Mouse (Mus musculus) lung, postnatal 0 days (tissue): ENCODE results near the gene Rnf166. TPM values are rescaled to one million over a fixed set of nuclear protein-coding genes. Genes with fewer than 3 reads are reported as not detected.

Experiments used
- ATAC-seq: fragments of 200-750 bp; cut with Nextera tagmentation; 2 replicates; pipeline ENCODE4 v1.8.0; 2017; ENCODE audit warnings: moderate library complexity
- DNase-seq: peaks from one replicate; pipeline ENCODE4 v3.0.0-alpha.2; 2016; ENCODE audit warnings: low spot score
- H3K27ac ChIP-seq: fragments of 300-500 bp; sonication (generic); 2 replicates; pipeline ENCODE4 v1.5.1; 2014; ENCODE audit warnings: antibody characterized with exemption, mild to moderate bottlenecking, low read length, mixed read lengths
- H3K27me3 ChIP-seq: fragments of 300-500 bp; sonication (generic); replicated peaks from 2 replicates; pipeline ENCODE4 v1.6.1; 2014; ENCODE audit warnings: low read length, mixed read lengths; ENCODE audit not compliant: insufficient read depth
- H3K36me3 ChIP-seq: fragments of 300-500 bp; sonication (generic); 2 replicates; pipeline ENCODE4 v1.6.1; 2014; ENCODE audit warnings: low read length, mixed read lengths; ENCODE audit not compliant: insufficient read depth
- H3K4me1 ChIP-seq: fragments of 300-500 bp; sonication (generic); 2 replicates; pipeline ENCODE4 v1.6.1; 2014; ENCODE audit warnings: antibody characterized with exemption, low read depth, low read length, mixed read lengths; ENCODE audit not compliant: insufficient read depth
- H3K4me2 ChIP-seq: fragments of 300-500 bp; sonication (generic); replicated peaks from 2 replicates; pipeline ENCODE4 v1.6.1; 2014; ENCODE audit warnings: low read depth, mild to moderate bottlenecking, low read length, moderate library complexity, mixed read lengths
- H3K4me3 ChIP-seq: fragments of 300-500 bp; sonication (generic); 2 replicates; pipeline ENCODE4 v1.5.1; 2014; ENCODE audit warnings: low read depth, low read length
- H3K9ac ChIP-seq: fragments of 300-500 bp; sonication (generic); replicated peaks from 2 replicates; pipeline ENCODE4 v1.6.1; 2014; ENCODE audit warnings: low read depth, mild to moderate bottlenecking
- H3K9me3 ChIP-seq: fragments of 300-500 bp; sonication (generic); 2 replicates; pipeline ENCODE4 v1.6.1; 2016; ENCODE audit warnings: low read length, mixed read lengths
- CTCF ChIP-seq: IDR thresholded peaks from 2 replicates; pipeline ENCODE4 v1.5.1; 2016; ENCODE audit warnings: antibody characterized with exemption, mild to moderate bottlenecking
- EP300 ChIP-seq: IDR thresholded peaks from 2 replicates; pipeline ENCODE4 v1.6.1; 2016; ENCODE audit warnings: antibody characterized with exemption, mild to moderate bottlenecking, control low read depth
- WGBS: fragments of 180-500 bp; shearing (Covaris S2); extraction: QIAGEN DNeasy Blood & Tissue Kit; methylation state at CpG from one replicate; pipeline ENCODE4 v1.1.7; 2014; 5-methylcytosine and 5-hydroxymethylcytosine counted together
- polyA plus RNA-seq: library from polyadenylated mRNA; unstranded; fragments of >200 nt; fragmentation: Nextera tagmentation; extraction: Ambion mirVana; gene quantifications from 2 replicates; pipeline ENCODE4 v1.2.1, GENCODE M21; 2015

The Rnf166 gene
- polyA plus RNA-seq, 1 experiment from 2014 or later = 52.7 TPM

- Histone ChIP-seq H3K4me2 (no peak overlapping the region), H3K36me3 (no peaks in the 10 kb centered on the region), H3K27me3 (no peaks in the 10 kb centered on the region), H3K27ac (no peak overlapping the region), H3K9me3 (no peaks in the 10 kb centered on the region), H3K9ac (no peak overlapping the region), H3K4me1 (no peaks in the 10 kb centered on the region), H3K4me3 (no peak overlapping the region)
- DNase-seq (no peak), ATAC-seq (no peak)
- TF ChIP-seq EP300 = no peak
- no peak for TF ChIP-seq CTCF
- WGBS = 93% methylated on average over 16 of the region's 16 CpGs
Measured at GRCm38 (mm10) chr8:122439336-122439735, 36.5 kb downstream of the Rnf166 start.

GRCm38 (mm10) chr8:122437708-122438331 lies 38.0 kb downstream of the Rnf166 start:
- Histone ChIP-seq H3K9ac (0 out of 2 replicates have a peak overlapping the region, but pooled peaks have one; percentile 2), H3K4me1 (peaks cover 5% of the 10 kb centered on the region), H3K27ac (peak overlapping the region; percentile 62), H3K9me3 (no peaks in the 10 kb centered on the region), H3K4me2 (peak overlapping the region; percentile 23; the same call in 1 of the 2 replicates), H3K4me3 (no peak overlapping the region), H3K27me3 (no peaks in the 10 kb centered on the region), H3K36me3 (no peaks in the 10 kb centered on the region)
- ATAC-seq (peak; percentile 58), DNase-seq (peak; percentile 83)
- 77% methylated on average over 13 of the region's 13 CpGs for WGBS
- TF ChIP-seq CTCF (no peak), EP300 (no peak)

- Histone ChIP-seq H3K4me2 (no peak overlapping the region), H3K9ac (no peak overlapping the region), H3K36me3 (no peaks in the 10 kb centered on the region), H3K9me3 (no peaks in the 10 kb centered on the region), H3K4me3 (no peak overlapping the region), H3K27ac (no peak overlapping the region), H3K4me1 (peaks cover 6% of the 10 kb centered on the region), H3K27me3 (no peaks in the 10 kb centered on the region)
- no peak for ATAC-seq
- TF ChIP-seq CTCF (no peak), EP300 (no peak)
- DNase-seq = peak; percentile 40
- WGBS = 91% methylated on average over 18 of the region's 20 CpGs
Measured at GRCm38 (mm10) chr8:122436586-122437125, 39.2 kb downstream of the Rnf166 start.

GRCm38 (mm10) chr8:122436146-122436545 lies 39.7 kb downstream of the Rnf166 start:
- Histone ChIP-seq H3K9me3 (no peaks in the 10 kb centered on the region), H3K9ac (no peak overlapping the region), H3K4me2 (no peak overlapping the region), H3K27me3 (no peaks in the 10 kb centered on the region), H3K36me3 (no peaks in the 10 kb centered on the region), H3K4me3 (no peak overlapping the region), H3K4me1 (peaks cover 6% of the 10 kb centered on the region), H3K27ac (no peak overlapping the region)
- 91% methylated on average over 9 of the region's 9 CpGs for WGBS
- ATAC-seq (no peak), DNase-seq (no peak)
- TF ChIP-seq CTCF = no peak
- TF ChIP-seq EP300 = no peak

GRCm38 (mm10) chr8:122435375-122435774 lies 40.5 kb downstream of the Rnf166 start:
- no peak for TF ChIP-seq EP300
- peak; percentile 57 for TF ChIP-seq CTCF
- DNase-seq = no peak
- 91% methylated on average over 6 of the region's 6 CpGs for WGBS

GRCm38 (mm10) chr8:122433269-122433905 lies 42.5 kb downstream of the Rnf166 start:
- TF ChIP-seq CTCF (peak; percentile 64), EP300 (no peak)
- no peaks in the 10 kb centered on the region for H3K27me3 ChIP-seq
- no peak overlapping the region for H3K9ac ChIP-seq
- H3K27ac ChIP-seq = peak overlapping the region; percentile 82; the same call in 1 of the 2 replicates
- no peaks in the 10 kb centered on the region for H3K9me3 ChIP-seq
- H3K4me3 ChIP-seq = peak overlapping the region; percentile 61; the same call in 1 of the 2 replicates
- peaks cover 6% of the 10 kb centered on the region for H3K4me1 ChIP-seq
- H3K36me3 ChIP-seq = no peaks in the 10 kb centered on the region
- ATAC-seq = peak; percentile 45
- DNase-seq = no peak
- 50% methylated on average over 11 of the region's 11 CpGs for WGBS
- H3K4me2 ChIP-seq = peak overlapping the region; percentile 81

More at GRCm38 (mm10) chr8:122435375-122435774, 40.5 kb downstream of the Rnf166 start:
- H3K27me3 ChIP-seq = no peaks in the 10 kb centered on the region
- H3K9me3 ChIP-seq = no peaks in the 10 kb centered on the region
- no peak overlapping the region for H3K9ac ChIP-seq
- H3K36me3 ChIP-seq = no peaks in the 10 kb centered on the region
- H3K27ac ChIP-seq = no peak overlapping the region
- no peak overlapping the region for H3K4me3 ChIP-seq
- no peak for ATAC-seq
- H3K4me1 ChIP-seq = peaks cover 6% of the 10 kb centered on the region
- no peak overlapping the region for H3K4me2 ChIP-seq
